Mouse (Mus musculus) T-cell, adult 2 months (primary cell): Measurements from ENCODE around the gene Mylpf.
A peak's percentile ranks its signal among the peaks of the same experiment; 100 is the strongest.

Experiments
- DNase-seq: peaks from one replicate; pipeline ENCODE4 v3.0.0; 2022; ENCODE audit warnings: low spot score

The Mylpf gene

DNA sequence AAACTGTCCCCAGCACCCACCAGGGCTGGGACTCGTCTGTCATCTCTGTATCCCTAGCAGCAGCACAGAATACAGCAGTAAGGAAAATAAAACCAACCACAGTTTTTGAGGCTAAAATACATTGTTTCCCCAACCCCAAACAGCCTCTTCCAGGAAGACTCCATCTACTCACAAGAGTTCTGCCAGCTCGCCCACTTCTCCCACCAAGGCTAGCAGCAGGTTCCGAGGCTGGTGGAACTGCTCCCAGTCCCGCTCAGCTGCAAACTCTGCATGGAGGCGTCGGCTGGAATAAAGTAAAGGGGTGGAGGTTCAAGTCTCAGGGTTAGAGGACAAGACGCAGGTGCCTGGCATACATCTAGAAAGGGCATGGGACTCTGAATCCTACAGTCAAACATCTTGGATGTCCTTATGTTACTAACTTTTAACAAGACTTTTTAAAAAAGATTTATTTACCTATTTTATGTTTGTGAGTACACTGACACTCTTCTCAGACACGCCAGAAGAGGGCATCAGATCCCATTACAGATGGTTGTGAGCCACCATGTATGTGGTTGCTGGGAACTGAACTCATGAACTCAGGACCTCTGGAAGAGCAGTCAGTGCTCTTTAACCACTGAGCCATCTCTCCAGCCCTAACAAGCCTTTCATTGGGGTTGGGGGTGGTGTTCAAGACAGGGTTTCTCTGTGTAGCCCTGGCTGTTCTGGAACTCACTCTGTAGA is 50.7 kb downstream of the Mylpf start:
- no peak for DNase-seq

DNA sequence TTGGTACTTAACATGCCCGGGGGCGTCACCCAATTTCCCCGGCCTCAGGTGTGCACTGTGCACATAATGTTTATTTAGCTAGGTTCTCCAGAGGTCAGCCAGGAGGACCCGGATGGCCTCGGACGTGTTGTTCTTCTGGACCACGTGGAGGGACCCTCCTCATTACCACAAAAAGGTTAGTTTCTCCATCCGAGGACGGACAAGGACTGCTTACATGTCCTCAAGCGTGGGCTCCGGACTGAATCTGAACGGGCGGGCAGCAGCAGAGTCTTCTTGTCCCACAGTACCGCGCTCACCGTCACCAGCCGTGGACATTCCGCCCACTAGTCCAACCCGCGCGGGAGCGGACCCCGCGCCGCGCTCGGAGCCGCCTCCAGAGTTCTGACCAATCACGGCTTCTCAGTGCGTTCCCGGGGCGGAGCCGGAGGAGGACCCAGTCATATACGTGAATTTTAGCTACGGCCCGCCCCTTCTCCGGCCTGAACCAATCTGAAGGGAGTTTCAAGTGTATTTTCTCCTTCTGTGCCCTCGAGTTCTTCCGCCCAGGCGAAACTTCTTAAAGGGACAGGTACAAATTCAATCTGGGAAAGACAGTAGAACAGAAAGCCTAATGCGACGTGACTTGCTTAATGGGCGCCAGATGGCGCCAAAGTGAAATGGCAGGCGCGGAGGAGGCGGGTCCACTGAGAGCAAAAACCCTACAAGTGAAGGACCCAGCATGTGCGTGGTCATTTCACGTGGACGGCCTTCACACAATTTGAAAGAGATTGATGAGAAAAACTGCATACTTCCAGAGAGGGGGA is 51.8 kb downstream of the Mylpf start, which contains the start of gene Dctpp1:
TSS of gene Dctpp1 (minus strand) at position 401 of the 803 bp plus-strand sequence.
- peak; percentile 97 for DNase-seq

DNA sequence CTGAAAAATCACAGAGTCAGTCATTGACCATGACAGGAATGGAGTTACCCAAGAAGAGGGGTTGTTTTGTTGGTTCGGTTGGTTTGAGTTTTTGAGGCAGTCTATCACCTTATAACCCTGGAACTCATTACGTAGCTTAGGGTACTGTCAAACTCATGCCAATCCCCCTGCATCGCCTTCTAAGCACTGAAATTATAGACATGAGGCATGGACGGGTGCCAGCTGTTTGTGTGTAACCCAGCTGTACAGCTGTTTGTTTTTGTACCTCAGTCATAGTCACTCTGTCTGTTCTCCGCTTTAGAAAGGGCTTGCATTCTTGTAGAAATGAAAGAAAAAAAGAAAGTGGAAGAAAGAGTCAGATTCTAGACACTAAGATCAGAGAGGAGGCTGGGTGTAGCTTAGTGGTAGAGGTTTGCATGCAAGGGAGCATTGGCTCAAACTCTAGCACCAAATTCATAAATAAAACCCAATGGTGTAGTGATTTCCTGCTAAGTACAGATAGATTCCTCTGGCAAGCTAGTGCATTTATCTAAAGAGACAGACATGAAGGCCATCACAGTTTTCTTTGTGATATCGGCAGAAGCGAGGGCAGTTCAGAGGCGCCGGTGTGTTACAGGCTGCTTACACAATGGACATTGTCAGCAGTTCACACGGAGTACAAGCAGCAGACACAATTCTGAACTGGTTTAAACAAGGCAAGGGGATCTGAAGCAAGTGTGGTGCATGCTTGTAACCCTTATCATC is 53.7 kb downstream of the Mylpf start:
- DNase-seq, result no peak

DNA sequence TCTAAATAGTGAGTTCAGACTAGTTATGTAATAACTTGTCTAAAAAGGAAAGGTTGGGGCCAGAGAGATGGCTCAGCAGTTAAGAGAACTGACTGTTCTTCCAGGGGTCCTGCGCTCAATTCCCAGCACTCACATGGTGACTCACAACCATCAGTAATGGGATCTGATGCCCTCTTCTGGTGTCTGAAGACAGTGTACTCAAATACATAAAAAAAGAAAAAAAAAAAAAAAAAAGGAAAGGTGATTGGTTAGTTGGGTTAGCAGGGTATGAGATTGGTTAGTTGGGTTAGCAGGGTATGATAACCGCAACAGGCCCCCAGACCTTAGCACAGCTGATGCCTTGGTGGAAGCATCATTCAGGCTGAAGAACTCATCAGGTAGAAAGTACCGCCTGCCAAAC is 54.8 kb downstream of the Mylpf start:
- no peak for DNase-seq
